ENCODE assay signal across 8 mouse cellular contexts in genomic region chr2:30942603-30943011, GRCm38 (mm10). TPM values are rescaled to one million over a fixed set of nuclear protein-coding genes. Genes with fewer than 3 reads are reported as not detected.
DNase-seq lines count a peak whose midpoint lies in the region; ATAC-seq lines count a peak whose summit lies in the region.

No protein-coding gene starts in this region.

- no peaks in the 10 kb centered on the region for H3K27me3 ChIP-seq in forebrain, embryonic 14.5 days (replicated peaks; ENCODE audit: control insufficient read depth, insufficient read depth, low read length)
- no peaks in the 10 kb centered on the region for H3K27me3 ChIP-seq in hindbrain, embryonic 14.5 days (ENCODE audit: control insufficient read depth, insufficient read depth, low read length)
- H3K27me3 ChIP-seq in limb, embryonic 10.5 days (ENCODE audit: low read depth, poor library complexity, severe bottlenecking) = no peaks in the 10 kb centered on the region
- no peaks in the 10 kb centered on the region for H3K27me3 ChIP-seq in midbrain, embryonic 10.5 days (ENCODE audit: low read depth, poor library complexity, severe bottlenecking)

- peak; percentile 55 to 62 for DNase-seq in left cerebral cortex, postnatal 10 days (ENCODE audit: extremely low spot score in 1 of 2, low spot score in 2 of 2)
- no peak for DNase-seq in left cerebral cortex, adult 11 months (ENCODE audit: low spot score)
- DNase-seq in cerebellum, adult 11-12 months = peak; percentile 45
- peak; percentile 88 for DNase-seq in forebrain, embryonic 14.5 days (ENCODE audit: low spot score)
- DNase-seq in hindbrain, embryonic 14.5 days (ENCODE audit: low spot score) = peak; percentile 79
- DNase-seq in limb, embryonic 10.5 days (ENCODE audit: low spot score) = peak; percentile 83
- peak; percentile 64 for DNase-seq in midbrain, embryonic 10.5 days (ENCODE audit: low spot score)
- peak; percentile 56 to 75 for DNase-seq in spleen, postnatal 10 days (ENCODE audit: low spot score in 2 of 2)

- no peaks in the 10 kb centered on the region for H3K36me3 ChIP-seq in forebrain, embryonic 14.5 days (ENCODE audit: control insufficient read depth, insufficient read depth, low read length)
- no peaks in the 10 kb centered on the region for H3K36me3 ChIP-seq in hindbrain, embryonic 14.5 days (replicated peaks; ENCODE audit: control insufficient read depth, insufficient read depth)
- no peaks in the 10 kb centered on the region for H3K36me3 ChIP-seq in limb, embryonic 10.5 days
- H3K36me3 ChIP-seq in midbrain, embryonic 10.5 days = no peaks in the 10 kb centered on the region

- intact Hi-C loops in left cerebral cortex, postnatal 10 days (cut with DNase I) = no loop called here

- H3K4me1 ChIP-seq in forebrain, embryonic 14.5 days (ENCODE audit: control insufficient read depth, insufficient read depth, low read length) = no peaks in the 10 kb centered on the region
- H3K4me1 ChIP-seq in hindbrain, embryonic 14.5 days (replicated peaks; ENCODE audit: control insufficient read depth, insufficient read depth, low read length) = no peaks in the 10 kb centered on the region
- peaks cover 2% of the 10 kb centered on the region; the same call in 1 of the 2 replicates for H3K4me1 ChIP-seq in limb, embryonic 10.5 days
- H3K4me1 ChIP-seq in midbrain, embryonic 10.5 days = peaks cover 4% of the 10 kb centered on the region; the same call in 1 of the 2 replicates

- no peaks in the 10 kb centered on the region for H3K9me3 ChIP-seq in forebrain, embryonic 14.5 days (replicated peaks; ENCODE audit: control insufficient read depth, low read length)
- H3K9me3 ChIP-seq in hindbrain, embryonic 14.5 days (ENCODE audit: control insufficient read depth, low read length) = no peaks in the 10 kb centered on the region
- H3K9me3 ChIP-seq in limb, embryonic 10.5 days (replicated peaks) = no peaks in the 10 kb centered on the region
- H3K9me3 ChIP-seq in midbrain, embryonic 10.5 days (replicated peaks) = no peaks in the 10 kb centered on the region

- no peak overlapping the region for H3K9ac ChIP-seq in forebrain, embryonic 14.5 days (ENCODE audit: low read length)
- no peak overlapping the region for H3K9ac ChIP-seq in hindbrain, embryonic 14.5 days

- H3K4me3 ChIP-seq in forebrain, embryonic 14.5 days (ENCODE audit: low read depth, low read length) = no peak overlapping the region
- peak overlapping the region; percentile 13; the same call in 1 of the 2 replicates for H3K4me3 ChIP-seq in hindbrain, embryonic 14.5 days (replicated peaks; ENCODE audit: low read length)
- H3K4me3 ChIP-seq in limb, embryonic 10.5 days = peak overlapping the region; percentile 30
- H3K4me3 ChIP-seq in midbrain, embryonic 10.5 days = peak overlapping the region; percentile 40

- WGBS in forebrain, embryonic 14.5 days = 28% methylated on average over 16 of the region's 16 CpGs
- 29% methylated on average over 16 of the region's 16 CpGs for WGBS in hindbrain, embryonic 14.5 days
- 34% methylated on average over 16 of the region's 16 CpGs for WGBS in limb, embryonic 10.5 days
- WGBS in midbrain, embryonic 10.5 days = 30% methylated on average over 16 of the region's 16 CpGs

- H3K4me2 ChIP-seq in forebrain, embryonic 14.5 days (ENCODE audit: low read length) = peak overlapping the region; percentile 26; the same call in 1 of the 2 replicates
- H3K4me2 ChIP-seq in hindbrain, embryonic 14.5 days (replicated peaks) = peak overlapping the region; percentile 42

- H3K27ac ChIP-seq in forebrain, embryonic 14.5 days (ENCODE audit: low read depth, low read length) = no peak overlapping the region
- H3K27ac ChIP-seq in hindbrain, embryonic 14.5 days = no peak overlapping the region
- H3K27ac ChIP-seq in limb, embryonic 10.5 days = no peak overlapping the region
- peak overlapping the region; percentile 3; the same call in 1 of the 2 replicates for H3K27ac ChIP-seq in midbrain, embryonic 10.5 days (replicated peaks)

- ATAC-seq in forebrain, embryonic 14.5 days = peak; percentile 71; the same call in 1 of the 2 replicates
- ATAC-seq in hindbrain, embryonic 14.5 days (ENCODE audit: low FRiP score) = no peak; the same call in 1 of the 2 replicates

RNA-seq across cellular contexts. Expression of gene Tor1b, which starts 10.2 kb away (rescaled TPM):
- total RNA-seq in left cerebral cortex, postnatal 10 days (2021) = 10 to 100 TPM; 27.6 to 31.2 TPM
- polyA plus RNA-seq in forebrain, embryonic 14.5 days (2014; fragmentation: Nextera tagmentation; extraction: Ambion mirVana) = 24.9 and 25.2 TPM in 2 replicates
- polyA plus RNA-seq in hindbrain, embryonic 14.5 days (2014; fragmentation: Nextera tagmentation; extraction: Ambion mirVana) = 19.4 and 20.6 TPM in 2 replicates
- polyA plus RNA-seq in limb, embryonic 10.5 days (2016; fragmentation: Nextera tagmentation; extraction: Ambion mirVana) = 26.7 and 27.6 TPM in 2 replicates
- polyA plus RNA-seq in midbrain, embryonic 10.5 days (2016; fragmentation: Nextera tagmentation; extraction: Ambion mirVana) = 21.9 and 22.4 TPM in 2 replicates

RNA-seq across cellular contexts. Expression of gene Ptges, which starts 12.9 kb away (rescaled TPM):
- 1 to 10 TPM; 4.2 to 6.2 TPM for total RNA-seq in left cerebral cortex, postnatal 10 days (2021)
- polyA plus RNA-seq in forebrain, embryonic 14.5 days (2014; fragmentation: Nextera tagmentation; extraction: Ambion mirVana) = 2.6 and 3.3 TPM in 2 replicates
- 3.7 and 4.1 TPM in 2 replicates for polyA plus RNA-seq in hindbrain, embryonic 14.5 days (2014; fragmentation: Nextera tagmentation; extraction: Ambion mirVana)
- 10.1 and 11.8 TPM in 2 replicates for polyA plus RNA-seq in limb, embryonic 10.5 days (2016; fragmentation: Nextera tagmentation; extraction: Ambion mirVana)
- polyA plus RNA-seq in midbrain, embryonic 10.5 days (2016; fragmentation: Nextera tagmentation; extraction: Ambion mirVana) = 5.8 and 9.7 TPM in 2 replicates

RNA-seq across cellular contexts. Expression of gene Tor1a, which starts 25.1 kb away (rescaled TPM):
- total RNA-seq in left cerebral cortex, postnatal 10 days (2021) = 10 to 100 TPM; 44.5 to 44.7 TPM
- 91.6 and 95.4 TPM in 2 replicates for polyA plus RNA-seq in forebrain, embryonic 14.5 days (2014; fragmentation: Nextera tagmentation; extraction: Ambion mirVana)
- polyA plus RNA-seq in hindbrain, embryonic 14.5 days (2014; fragmentation: Nextera tagmentation; extraction: Ambion mirVana) = 81.2 and 82.0 TPM in 2 replicates
- polyA plus RNA-seq in limb, embryonic 10.5 days (2016; fragmentation: Nextera tagmentation; extraction: Ambion mirVana) = 76.7 and 77.7 TPM in 2 replicates
- polyA plus RNA-seq in midbrain, embryonic 10.5 days (2016; fragmentation: Nextera tagmentation; extraction: Ambion mirVana) = 90.6 and 94.5 TPM in 2 replicates

RNA-seq across cellular contexts. Expression of gene BC005624, which starts 39.4 kb away (rescaled TPM):
- 10 to 100 TPM; 50.7 to 53.3 TPM for total RNA-seq in left cerebral cortex, postnatal 10 days (2021)
- polyA plus RNA-seq in forebrain, embryonic 14.5 days (2014; fragmentation: Nextera tagmentation; extraction: Ambion mirVana) = 60.1 and 67.6 TPM in 2 replicates
- 72.5 and 73.7 TPM in 2 replicates for polyA plus RNA-seq in hindbrain, embryonic 14.5 days (2014; fragmentation: Nextera tagmentation; extraction: Ambion mirVana)
- polyA plus RNA-seq in limb, embryonic 10.5 days (2016; fragmentation: Nextera tagmentation; extraction: Ambion mirVana) = 47.1 and 50.5 TPM in 2 replicates
- 63.3 and 71.9 TPM in 2 replicates for polyA plus RNA-seq in midbrain, embryonic 10.5 days (2016; fragmentation: Nextera tagmentation; extraction: Ambion mirVana)

RNA-seq across cellular contexts. Expression of gene Usp20, which starts 39.5 kb away (rescaled TPM):
- total RNA-seq in left cerebral cortex, postnatal 10 days (2021) = 10 to 100 TPM; 57.6 to 65.9 TPM
- 18.7 and 27.1 TPM in 2 replicates for polyA plus RNA-seq in forebrain, embryonic 14.5 days (2014; fragmentation: Nextera tagmentation; extraction: Ambion mirVana)
- 33.4 and 34.2 TPM in 2 replicates for polyA plus RNA-seq in hindbrain, embryonic 14.5 days (2014; fragmentation: Nextera tagmentation; extraction: Ambion mirVana)
- 10.9 and 18.1 TPM in 2 replicates for polyA plus RNA-seq in limb, embryonic 10.5 days (2016; fragmentation: Nextera tagmentation; extraction: Ambion mirVana)
- 19.8 and 27.6 TPM in 2 replicates for polyA plus RNA-seq in midbrain, embryonic 10.5 days (2016; fragmentation: Nextera tagmentation; extraction: Ambion mirVana)
